Mouse (Mus musculus) CH12.LX (cell line): ENCODE data around the gene Tsnax. TPM values are rescaled to one million over a fixed set of nuclear protein-coding genes. Genes with fewer than 3 reads are reported as not detected.

Experiments used
- DNase-seq: peaks from one replicate; pipeline ENCODE4 v3.0.0-alpha.2; 2013; ENCODE audit errors: extremely low read depth
- H3K27ac ChIP-seq: 2 replicates; pipeline ENCODE4 v1.5.1; 2012; ENCODE audit warnings: low read depth, mild to moderate bottlenecking, control low read depth, moderate library complexity; ENCODE audit not compliant: insufficient read depth
- H3K27me3 ChIP-seq: replicated peaks from 2 replicates; pipeline ENCODE3; 2012; ENCODE audit warnings: inconsistent platforms
- H3K36me3 ChIP-seq, 2 experiments: replicated peaks in 1 of 2; 2 replicates each; pipeline versions ENCODE3 to v1.6.1; 2012; ENCODE audit warnings: inconsistent platforms in 1 of 2, low read length in 1 of 2, mild to moderate bottlenecking in 1 of 2, mixed read lengths in 1 of 2, moderate library complexity in 1 of 2; ENCODE audit not compliant: control insufficient read depth in 1 of 2, insufficient read depth in 1 of 2
- H3K4me1 ChIP-seq, 2 experiments: 2 replicates each; pipeline ENCODE4 v1.6.1; 2012; ENCODE audit warnings: inconsistent platforms in 1 of 2, moderate library complexity in 1 of 2; ENCODE audit not compliant: insufficient read depth in 2 of 2, control insufficient read depth in 1 of 2
- H3K4me2 ChIP-seq: 2 replicates; pipeline ENCODE4 v1.6.1; 2012; ENCODE audit warnings: low read depth, mild to moderate bottlenecking, control low read depth; ENCODE audit not compliant: poor library complexity, insufficient read depth, severe bottlenecking
- H3K4me3 ChIP-seq, 3 experiments: fragments of 150-350 bp in 1 of 3; sonication (generic) in 1 of 3; replicated peaks in 1 of 3; 2 replicates each; pipeline versions ENCODE3 to v1.5.1; 2011 to 2012; ENCODE audit warnings: low read depth in 2 of 3, low read length in 2 of 3, mild to moderate bottlenecking in 2 of 3, moderate library complexity in 2 of 3, control low read depth in 1 of 3, improper control_type of control experiment in 1 of 3, inconsistent platforms in 1 of 3, mixed read lengths in 1 of 3; ENCODE audit not compliant: poor library complexity in 1 of 3
- H3K79me2 ChIP-seq: replicated peaks from 2 replicates; pipeline ENCODE4 v1.6.1; 2012; ENCODE audit warnings: mild to moderate bottlenecking, moderate library complexity; ENCODE audit not compliant: control insufficient read depth, poor library complexity, insufficient read depth, severe bottlenecking; ENCODE audit errors: extremely low read depth
- H3K9ac ChIP-seq: 2 replicates; pipeline ENCODE4 v1.6.1; 2012; ENCODE audit warnings: low read depth, mild to moderate bottlenecking, control low read depth, moderate library complexity; ENCODE audit not compliant: insufficient read depth
- H3K9me3 ChIP-seq: replicated peaks from 2 replicates; pipeline ENCODE3; 2012; ENCODE audit warnings: low read length, inconsistent platforms, mixed read lengths
- ELF1 ChIP-seq: IDR thresholded peaks from 2 replicates; pipeline ENCODE4 v1.6.1; 2014; ENCODE audit warnings: low read depth, mild to moderate bottlenecking, inconsistent platforms, low read length, improper control_type of control experiment
- ETS1 ChIP-seq: conservative IDR thresholded peaks from 2 replicates; pipeline ENCODE4 v1.6.1; 2012; ENCODE audit warnings: low read depth, mild to moderate bottlenecking, inconsistent platforms, low read length, improper control_type of control experiment, moderate library complexity
- GABPA ChIP-seq: IDR thresholded peaks from 2 replicates; pipeline ENCODE4 v1.6.1; 2012; ENCODE audit warnings: low read depth, low read length, improper control_type of control experiment, inconsistent platforms; ENCODE audit not compliant: insufficient replicate concordance
- HCFC1 ChIP-seq: IDR thresholded peaks from 2 replicates; pipeline ENCODE4 v1.6.1; 2012; ENCODE audit warnings: low read depth, mild to moderate bottlenecking, inconsistent platforms, low read length, improper control_type of control experiment
- JUND ChIP-seq: conservative IDR thresholded peaks from 2 replicates; pipeline ENCODE4 v1.6.1; 2011; ENCODE audit warnings: low read depth, low read length, improper control_type of control experiment
- MAX ChIP-seq: IDR thresholded peaks from 2 replicates; pipeline ENCODE4 v1.6.1; 2011; ENCODE audit warnings: low read length, improper control_type of control experiment
- MEF2A ChIP-seq: IDR thresholded peaks from 2 replicates; pipeline ENCODE4 v1.6.1; 2014; ENCODE audit warnings: low read depth, mild to moderate bottlenecking, inconsistent platforms, low read length, improper control_type of control experiment, borderline replicate concordance
- MXI1 ChIP-seq: IDR thresholded peaks from 2 replicates; pipeline ENCODE4 v1.6.1; 2011; ENCODE audit warnings: mild to moderate bottlenecking, low read depth, low read length, improper control_type of control experiment
- NELFE ChIP-seq: IDR thresholded peaks from 2 replicates; pipeline ENCODE4 v1.6.1; 2011; ENCODE audit warnings: low read depth, low read length, improper control_type of control experiment
- PAX5 ChIP-seq: IDR thresholded peaks from 2 replicates; pipeline ENCODE4 v1.6.1; 2012; ENCODE audit warnings: low read length, inconsistent platforms, mixed read lengths
- POLR2A ChIP-seq: IDR thresholded peaks from 2 replicates; pipeline ENCODE4 v1.6.1; 2011; ENCODE audit warnings: low read depth, mild to moderate bottlenecking, improper control_type of control experiment, low read length
- POLR2AphosphoS2 ChIP-seq: IDR thresholded peaks from 2 replicates; pipeline ENCODE4 v1.6.1; 2011; ENCODE audit warnings: low read depth, low read length, improper control_type of control experiment
- RAD21 ChIP-seq: IDR thresholded peaks from 2 replicates; pipeline ENCODE4 v1.6.1; 2011; ENCODE audit warnings: low read depth, mild to moderate bottlenecking, low read length, improper control_type of control experiment, moderate library complexity
- RCOR1 ChIP-seq: conservative IDR thresholded peaks from 2 replicates; pipeline ENCODE4 v1.6.1; 2012; ENCODE audit warnings: low read depth, mild to moderate bottlenecking, inconsistent platforms, low read length, improper control_type of control experiment
- SIN3A ChIP-seq: IDR thresholded peaks from 2 replicates; pipeline ENCODE4 v1.6.1; 2012; ENCODE audit warnings: low read length, improper control_type of control experiment, inconsistent platforms
- TBP ChIP-seq: conservative IDR thresholded peaks from 2 replicates; pipeline ENCODE4 v1.6.1; 2011; ENCODE audit warnings: low read depth, low read length, improper control_type of control experiment
- UBTF ChIP-seq: IDR thresholded peaks from 2 replicates; pipeline ENCODE4 v1.6.1; 2012; ENCODE audit warnings: low read depth, mild to moderate bottlenecking, inconsistent platforms, low read length, improper control_type of control experiment, moderate library complexity
- USF2 ChIP-seq: conservative IDR thresholded peaks from 2 replicates; pipeline ENCODE4 v1.6.1; 2011; ENCODE audit warnings: low read depth, low read length, improper control_type of control experiment
- ZC3H11A ChIP-seq: IDR thresholded peaks from 2 replicates; pipeline ENCODE4 v1.6.1; 2012; ENCODE audit warnings: low read depth, mild to moderate bottlenecking, inconsistent platforms, low read length, improper control_type of control experiment
- ZMIZ1 ChIP-seq: IDR thresholded peaks from 2 replicates; pipeline ENCODE4 v1.6.1; 2012; ENCODE audit warnings: low read depth, mild to moderate bottlenecking, inconsistent platforms, low read length, improper control_type of control experiment
- dilution Hi-C: fragments of 300-500 bp; cut with MboI; formaldehyde crosslinking; loops from 2 replicates; pipeline ENCODE4 v1.14.3; 2020; ENCODE audit warnings: low sequenced_read_pairs; ENCODE audit not compliant: extremely low pct_unique_long_range_greater_than_20kb, extremely low pct_ligation_motif_present
- in situ Hi-C: fragments of 300-500 bp; cut with MboI; formaldehyde crosslinking; loops from 3 replicates; pipeline ENCODE4 v1.14.3; 2019; ENCODE audit warnings: low sequenced_read_pairs, low pct_ligation_motif_present, low pct_unique_long_range_greater_than_20kb, mixed read lengths
- polyA plus RNA-seq: library from polyadenylated mRNA; unstranded; fragments of >175 nt; gene quantifications from 2 replicates; pipeline ENCODE4 v1.2.1, GENCODE M21; 2012; ENCODE audit warnings: low read depth; ENCODE audit not compliant: insufficient read length
- total RNA-seq, 2 experiments: library from RNA; depleted of rRNA; stranded (reverse); fragments of 300-350 nt in 1 of 2; fragments of >200 nt in 1 of 2; gene quantifications; 2 replicates each; pipeline ENCODE4 v1.2.3; 2012 to 2014

Tsnax gene
- total and polyA plus RNA-seq, 3 experiments = 48.0 to 75.0 (median 62.9) TPM

DNA sequence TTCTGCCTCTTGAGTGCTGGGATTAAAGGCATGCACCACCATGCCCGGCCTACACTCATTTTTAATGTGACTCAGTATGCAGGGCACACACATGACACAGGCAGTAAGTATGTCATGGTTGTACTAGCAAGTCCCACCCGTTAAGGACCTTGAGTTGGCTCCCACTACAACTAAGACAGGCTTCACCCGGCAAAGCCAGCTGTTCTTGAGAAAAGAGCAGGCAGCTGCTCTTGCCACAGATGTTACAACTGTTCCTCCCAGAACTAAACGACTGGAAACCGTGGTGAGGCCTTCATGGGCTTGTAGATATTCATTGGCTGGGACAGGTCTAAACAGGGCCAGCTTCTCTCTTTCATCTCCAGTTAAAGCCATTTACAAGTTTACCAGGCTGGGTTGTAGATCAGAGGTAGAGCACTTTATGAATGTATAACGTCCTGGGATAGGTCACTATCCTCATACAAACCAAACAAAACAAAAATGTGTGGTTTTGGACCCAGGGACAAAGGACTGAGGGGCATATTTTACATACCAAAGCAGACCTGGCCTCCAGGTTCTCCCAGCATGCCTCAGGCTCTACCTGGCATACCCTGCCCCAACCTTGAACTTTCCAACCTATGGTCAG lies 42.4 kb upstream of the Tsnax start:
- H3K27ac ChIP-seq = no peak overlapping the region
- no peak for DNase-seq
- dilution Hi-C loops (no loop called here), in situ Hi-C loops (no loop called here)
- peaks cover 0 to 3% of the 10 kb centered on the region in 2 experiments; a peak in 1 of 4 replicates for H3K4me1 ChIP-seq
- no peak overlapping the region for H3K9ac ChIP-seq
- H3K4me3 ChIP-seq = no peak overlapping the region
- peaks cover 19% of the 10 kb centered on the region for H3K27me3 ChIP-seq
- H3K79me2 ChIP-seq = no peaks in the 10 kb centered on the region
- TF ChIP-seq JUND (no peak), ZC3H11A (no peak)
- H3K4me2 ChIP-seq = no peak overlapping the region
- H3K36me3 ChIP-seq = no peaks in the 10 kb centered on the region
- H3K9me3 ChIP-seq = peaks cover 28% of the 10 kb centered on the region

DNA sequence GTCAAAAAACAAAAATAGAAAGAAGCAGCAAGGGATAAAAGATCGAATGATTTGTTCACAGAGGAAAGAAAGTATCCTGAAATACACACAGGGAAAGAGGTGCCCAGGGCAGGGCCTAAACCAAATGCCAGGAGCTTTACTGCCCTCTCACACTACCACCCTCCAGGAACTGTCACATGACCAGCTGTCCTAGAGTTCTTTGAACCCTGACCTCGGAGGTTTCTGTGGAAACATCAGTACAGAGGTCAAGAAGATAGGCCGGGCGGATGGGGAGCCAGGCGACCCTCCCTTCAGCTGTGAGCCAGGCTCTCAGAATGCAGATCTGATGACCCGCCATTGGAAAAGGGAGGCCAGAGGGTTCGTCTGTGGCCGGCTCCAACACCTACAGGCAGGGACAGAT lies 39.6 kb upstream of the Tsnax start:
- Histone ChIP-seq H3K9me3 (peaks cover 11% of the 10 kb centered on the region), H3K27me3 (peaks cover 19% of the 10 kb centered on the region), H3K27ac (no peak overlapping the region), H3K36me3 (no peaks in the 10 kb centered on the region), H3K9ac (no peak overlapping the region), H3K4me2 (no peak overlapping the region), H3K4me3 (no peak overlapping the region), H3K79me2 (no peaks in the 10 kb centered on the region), H3K4me1 (peaks cover 0 to 3% of the 10 kb centered on the region in 2 experiments; a peak in 1 of 4 replicates)
- dilution Hi-C loops = no loop called here
- no peak for DNase-seq
- in situ Hi-C loops = no loop called here
- TF ChIP-seq ZMIZ1 (no peak), ETS1 (no peak), MXI1 (no peak), POLR2AphosphoS2 (no peak), MEF2A (no peak), ELF1 (no peak), HCFC1 (no peak), RAD21 (no peak), RCOR1 (no peak), MAX (no peak), NELFE (no peak), SIN3A (no peak), GABPA (no peak), TBP (no peak), PAX5 (no peak), USF2 (no peak), UBTF (no peak), POLR2A (no peak)
